Mouse (Mus musculus): ENCODE measurements around the gene AI481877. TPM values are rescaled to one million over a fixed set of nuclear protein-coding genes. Genes with fewer than 3 reads are reported as not detected.
A peak's percentile ranks its signal among the peaks of the same experiment; 100 is the strongest.
"Not testable (repeated sequence)": the region's sequence is repeated elsewhere in the genome, so short reads cannot be mapped to it uniquely, and the experiment has no call there.

AI481877 gene
- polyA plus RNA-seq (2016; fragmentation: Nextera tagmentation; extraction: Ambion mirVana) = not detected in 2 replicates

DNA sequence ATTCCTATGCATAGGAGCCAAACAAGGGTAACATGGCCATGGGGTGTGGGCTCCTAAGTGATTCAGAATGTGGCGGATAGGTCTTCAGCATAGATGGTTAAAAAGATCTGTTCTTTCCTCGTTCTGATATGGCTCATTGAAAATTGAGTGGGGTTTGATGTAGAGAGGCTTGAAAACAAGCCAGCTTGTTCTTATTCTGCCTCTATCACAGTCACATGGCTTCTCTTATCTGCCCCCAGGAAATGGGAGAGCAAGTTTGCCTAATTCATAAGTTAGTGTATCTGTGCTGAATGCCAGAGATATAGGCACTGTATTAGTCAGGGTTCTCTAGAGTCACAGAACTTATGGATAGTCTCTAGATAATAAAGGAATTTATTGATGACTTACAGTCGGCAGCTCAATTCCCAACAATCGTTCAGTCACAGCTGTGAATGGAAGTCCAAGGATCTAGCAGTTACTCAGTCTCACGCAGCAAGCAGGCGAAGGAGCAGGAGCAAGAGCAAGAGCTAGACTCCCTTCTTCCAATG, at the start of gene AI481877:
AI481877 (minus strand) TSS at position 477 of the 527 bp plus-strand sequence.
- DNase-seq (ENCODE audit: low spot score) = not testable (repeated sequence)
- 94% methylated on average over 3 of the region's 6 CpGs for WGBS

DNA sequence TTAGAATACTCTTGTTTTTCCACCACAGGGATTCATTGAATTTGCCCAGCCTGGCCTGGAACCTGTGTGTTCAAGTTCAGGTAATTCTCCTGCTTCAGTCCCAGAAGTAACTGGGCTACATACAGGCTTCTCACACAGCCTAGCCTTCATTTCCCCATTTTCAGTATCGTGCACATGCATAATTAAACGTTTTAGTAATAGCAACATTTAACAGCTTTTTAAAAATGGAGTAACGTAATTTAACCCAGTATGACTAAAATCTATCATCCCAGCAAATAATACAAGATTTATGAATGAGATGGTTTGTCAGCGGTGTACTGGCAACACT, 49.7 kb upstream of the AI481877 start:
- H3K27me3 ChIP-seq (ENCODE audit: low read depth, poor library complexity, severe bottlenecking) = no peaks in the 10 kb centered on the region
- no peaks in the 10 kb centered on the region for H3K36me3 ChIP-seq
- H3K9me3 ChIP-seq (replicated peaks) = no peaks in the 10 kb centered on the region
- peak overlapping the region; percentile 88 for H3K4me3 ChIP-seq
- H3K27ac ChIP-seq = peak overlapping the region; percentile 96
- 36% methylated on average over 4 of the region's 4 CpGs for WGBS
- no peak for DNase-seq (ENCODE audit: low spot score)
- peaks cover 11% of the 10 kb centered on the region for H3K4me1 ChIP-seq

More for the DNA sequence above, at the start of gene AI481877:
- not testable (repeated sequence) for H3K27ac ChIP-seq; H3K9me3 ChIP-seq (replicated peaks); H3K4me1 ChIP-seq; H3K36me3 ChIP-seq; H3K27me3 ChIP-seq (ENCODE audit: low read depth, poor library complexity, severe bottlenecking); H3K4me3 ChIP-seq

DNA sequence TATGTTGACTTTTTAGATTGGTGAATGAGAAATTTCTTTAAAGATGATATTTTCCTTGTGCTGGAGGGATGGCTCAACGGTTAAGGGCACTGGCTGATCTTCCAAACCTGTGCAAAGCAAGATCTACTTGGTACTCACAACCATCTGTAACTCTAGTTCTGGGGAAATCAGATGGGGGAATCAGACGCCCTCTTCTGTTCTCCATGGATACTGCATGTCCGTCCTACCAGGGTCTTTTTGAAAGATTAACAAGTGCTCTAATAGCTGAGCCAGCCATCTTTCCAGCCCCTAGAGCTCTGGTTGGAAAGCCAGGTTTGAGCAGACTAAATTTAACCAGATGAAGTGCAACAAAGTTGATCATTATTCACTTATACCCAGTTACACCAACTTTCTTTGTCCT, 48.5 kb upstream of the AI481877 start:
- Histone ChIP-seq H3K27ac (no peak overlapping the region), H3K27me3 (ENCODE audit: low read depth, poor library complexity, severe bottlenecking) (no peaks in the 10 kb centered on the region), H3K4me3 (no peak overlapping the region), H3K9me3 (replicated peaks) (no peaks in the 10 kb centered on the region), H3K36me3 (no peaks in the 10 kb centered on the region), H3K4me1 (peaks cover 11% of the 10 kb centered on the region)
- 22% methylated on average over 3 of the region's 3 CpGs for WGBS
- peak; percentile 46 for DNase-seq (ENCODE audit: low spot score)

DNA sequence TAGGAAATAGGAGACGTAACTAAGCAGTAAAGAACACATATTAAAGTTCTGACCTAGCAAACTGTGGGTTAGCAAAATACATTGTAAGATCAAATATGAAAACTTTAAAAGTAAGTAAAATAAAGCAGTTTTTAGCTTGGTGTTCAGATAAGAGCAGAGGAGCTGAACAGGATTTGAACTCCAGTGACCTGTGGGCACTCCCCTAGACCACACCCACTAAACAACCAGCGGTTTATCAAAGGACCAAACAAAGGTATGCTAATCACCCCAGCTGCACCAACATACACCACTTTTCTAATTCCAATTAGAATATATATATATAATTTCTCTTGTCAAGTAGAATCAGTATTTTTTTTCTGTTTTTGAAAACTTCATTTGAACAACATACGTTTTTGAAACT, 46.9 kb upstream of the AI481877 start:
- no peaks in the 10 kb centered on the region for H3K36me3 ChIP-seq
- H3K27ac ChIP-seq = no peak overlapping the region
- no peaks in the 10 kb centered on the region for H3K27me3 ChIP-seq (ENCODE audit: low read depth, poor library complexity, severe bottlenecking)
- no peak for DNase-seq (ENCODE audit: low spot score)
- 70% methylated on average over 3 of the region's 3 CpGs for WGBS
- peaks cover 13% of the 10 kb centered on the region for H3K4me1 ChIP-seq
- H3K9me3 ChIP-seq (replicated peaks) = no peaks in the 10 kb centered on the region
- H3K4me3 ChIP-seq = no peak overlapping the region

DNA sequence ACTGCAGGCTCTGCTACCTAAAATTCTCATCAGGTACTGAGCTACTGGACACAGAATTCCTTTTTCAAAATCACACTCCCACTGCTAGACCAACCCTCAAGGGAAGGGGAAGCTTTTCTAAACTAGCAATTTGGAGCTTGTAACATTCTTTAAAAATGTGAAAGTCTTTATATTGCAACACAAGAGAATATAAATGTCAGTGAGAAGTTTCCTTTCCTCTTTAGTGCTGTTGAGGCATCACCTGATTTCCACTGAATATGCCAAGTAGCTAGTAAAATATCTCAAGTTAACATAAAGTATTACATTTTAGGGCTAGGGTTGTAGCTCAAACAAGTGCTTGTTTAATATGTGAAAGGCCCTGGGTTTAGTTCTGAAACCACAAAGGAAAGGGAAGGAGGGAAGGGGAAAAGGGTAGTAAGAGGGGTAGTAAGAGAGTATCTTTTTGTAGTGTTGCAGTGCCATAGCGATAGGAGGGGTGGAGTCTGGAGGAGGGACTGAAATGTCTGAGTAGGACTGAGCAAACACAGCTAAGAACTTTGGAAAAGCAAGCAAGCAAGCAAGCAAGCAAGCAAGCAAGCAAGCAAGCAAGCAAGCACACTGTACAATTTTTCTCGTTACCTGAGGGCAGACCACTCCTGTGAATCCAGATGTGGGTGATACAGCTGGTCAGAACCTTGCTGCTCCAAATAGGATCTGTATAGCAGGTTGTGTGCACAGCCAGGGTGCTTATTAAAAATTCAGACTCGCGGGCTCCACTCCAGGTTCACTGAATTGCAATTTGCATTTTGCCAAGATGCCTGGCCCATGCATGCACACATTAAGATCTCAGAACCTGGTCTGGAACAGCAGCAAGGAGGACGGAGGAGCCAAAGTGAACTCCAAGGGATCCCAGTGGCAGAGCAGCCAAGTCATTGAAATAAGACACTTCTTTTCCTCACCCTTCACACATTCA, 42.8 kb upstream of the AI481877 start:
- no peaks in the 10 kb centered on the region for H3K27me3 ChIP-seq (ENCODE audit: low read depth, poor library complexity, severe bottlenecking)
- no peak for DNase-seq (ENCODE audit: low spot score)
- peaks cover 4% of the 10 kb centered on the region; the same call in 1 of the 2 replicates for H3K4me1 ChIP-seq
- WGBS = 40% methylated on average over 5 of the region's 5 CpGs
- no peaks in the 10 kb centered on the region for H3K9me3 ChIP-seq (replicated peaks)
- H3K36me3 ChIP-seq = no peaks in the 10 kb centered on the region
- H3K4me3 ChIP-seq = no peak overlapping the region
- no peak overlapping the region for H3K27ac ChIP-seq

DNA sequence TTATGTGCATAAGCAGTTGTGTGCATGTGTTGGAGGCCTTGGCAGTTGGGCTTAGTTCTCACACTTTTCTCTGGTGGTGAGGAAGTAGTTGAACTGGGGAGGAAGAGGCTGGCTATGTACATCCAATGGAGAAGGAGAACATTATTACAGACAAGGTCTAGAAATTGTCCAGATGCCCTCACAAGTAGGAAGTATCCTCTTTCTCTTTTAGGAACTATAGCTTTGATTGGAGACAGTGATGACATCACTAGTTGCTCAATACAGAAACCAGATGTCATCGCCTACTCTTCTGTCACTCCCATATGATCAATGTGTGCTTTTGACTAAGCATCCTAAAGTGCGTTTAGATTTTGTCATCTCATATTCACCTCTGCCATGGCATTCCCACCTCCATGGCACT, 38.8 kb upstream of the AI481877 start:
- no peaks in the 10 kb centered on the region for H3K36me3 ChIP-seq
- DNase-seq (ENCODE audit: low spot score) = no peak
- 83% methylated on average over 2 of the region's 2 CpGs for WGBS

DNA sequence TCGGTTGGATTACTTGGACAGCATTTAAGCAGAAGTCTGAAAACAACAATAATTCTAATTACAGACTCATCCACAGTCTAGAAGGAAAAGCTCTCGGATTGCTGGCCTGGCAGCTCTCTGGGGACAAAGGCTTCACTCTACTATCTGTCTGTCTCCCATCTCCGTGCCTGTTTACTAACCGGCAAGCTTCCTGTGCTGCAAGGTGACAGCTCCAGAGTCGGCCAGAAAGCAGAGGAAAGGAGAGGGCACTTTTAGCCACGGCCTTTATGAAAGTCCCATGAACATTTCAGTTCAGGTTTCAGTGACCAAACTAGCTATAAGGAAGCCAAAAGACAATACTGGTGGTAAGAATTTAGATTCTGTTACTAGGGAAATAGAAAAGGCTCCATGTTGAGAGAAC, 37.1 kb upstream of the AI481877 start:
- no peaks in the 10 kb centered on the region for H3K27me3 ChIP-seq (ENCODE audit: low read depth, poor library complexity, severe bottlenecking)
- H3K9me3 ChIP-seq (replicated peaks) = no peaks in the 10 kb centered on the region
- no peak for DNase-seq (ENCODE audit: low spot score)
- H3K4me1 ChIP-seq = no peaks in the 10 kb centered on the region
- H3K36me3 ChIP-seq = no peaks in the 10 kb centered on the region
- no peak overlapping the region for H3K27ac ChIP-seq
- 62% methylated on average over 6 of the region's 6 CpGs for WGBS
- H3K4me3 ChIP-seq = no peak overlapping the region

More for the DNA sequence above, 38.8 kb upstream of the AI481877 start:
- H3K4me1 ChIP-seq = peaks cover 2% of the 10 kb centered on the region; the same call in 1 of the 2 replicates
- H3K4me3 ChIP-seq = no peak overlapping the region
- no peaks in the 10 kb centered on the region for H3K9me3 ChIP-seq (replicated peaks)
- no peaks in the 10 kb centered on the region for H3K27me3 ChIP-seq (ENCODE audit: low read depth, poor library complexity, severe bottlenecking)
- no peak overlapping the region for H3K27ac ChIP-seq

DNA sequence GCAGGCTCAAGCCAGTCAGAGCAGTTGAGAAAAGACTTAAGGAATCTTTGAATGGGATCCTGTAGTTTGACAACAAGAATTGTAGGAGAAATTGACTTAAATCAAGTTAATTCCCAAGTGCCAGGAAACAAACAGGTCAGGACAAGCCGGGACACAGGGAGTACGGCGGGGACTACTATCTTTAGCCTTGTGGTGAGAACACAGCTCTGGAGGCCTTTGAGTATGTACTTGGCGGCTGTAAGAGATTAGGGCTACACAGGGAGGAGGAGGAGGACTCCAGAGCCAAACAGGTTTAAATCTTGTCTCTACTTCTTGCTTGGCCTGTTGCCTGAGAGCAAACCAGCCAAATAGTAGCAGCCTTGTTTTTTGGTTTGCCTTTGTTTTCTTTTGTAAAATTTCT, 36.2 kb upstream of the AI481877 start:
- DNase-seq (ENCODE audit: low spot score) = no peak
- Histone ChIP-seq H3K4me1 (no peaks in the 10 kb centered on the region), H3K27ac (no peak overlapping the region), H3K27me3 (ENCODE audit: low read depth, poor library complexity, severe bottlenecking) (no peaks in the 10 kb centered on the region), H3K9me3 (replicated peaks) (no peaks in the 10 kb centered on the region), H3K36me3 (no peaks in the 10 kb centered on the region), H3K4me3 (no peak overlapping the region)
- 75% methylated on average over 4 of the region's 4 CpGs for WGBS

DNA sequence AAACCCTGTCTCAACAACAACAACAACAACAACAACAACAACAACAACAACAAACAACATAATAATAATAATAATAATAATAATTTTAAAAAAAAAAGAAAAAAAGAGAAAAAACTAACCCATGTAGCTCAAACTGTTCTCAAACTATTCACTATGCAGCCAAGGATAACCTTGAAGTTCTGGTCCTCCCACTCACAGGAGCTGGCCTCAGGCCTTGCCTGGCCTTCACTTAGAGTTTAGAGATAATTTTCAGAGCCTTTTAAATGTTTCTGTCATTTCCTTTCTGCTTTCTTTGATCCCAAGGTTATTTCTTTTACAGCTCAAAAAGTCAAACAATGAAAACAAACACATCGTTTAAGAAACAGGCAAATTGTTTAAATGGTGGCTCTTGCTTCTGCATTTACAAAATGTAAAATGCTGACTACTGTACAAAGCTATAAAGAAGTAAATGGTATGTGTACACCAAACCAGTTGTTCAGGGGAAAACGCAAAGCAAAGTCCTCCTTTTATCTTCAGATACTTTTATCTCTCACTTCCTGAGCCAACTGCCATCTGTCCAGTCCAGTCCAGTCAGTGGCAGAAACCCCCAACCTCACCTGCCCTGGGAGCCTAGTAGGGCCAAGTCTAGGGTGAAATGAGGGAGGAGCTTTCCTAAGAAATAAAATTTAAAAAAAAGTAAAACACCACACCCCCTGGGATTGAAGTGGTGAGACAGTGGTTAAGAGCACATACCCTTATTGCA, 34.6 kb upstream of the AI481877 start:
- no peak for DNase-seq (ENCODE audit: low spot score)
- Histone ChIP-seq H3K36me3 (no peaks in the 10 kb centered on the region), H3K4me1 (no peaks in the 10 kb centered on the region), H3K27me3 (ENCODE audit: low read depth, poor library complexity, severe bottlenecking) (no peaks in the 10 kb centered on the region), H3K9me3 (replicated peaks) (no peaks in the 10 kb centered on the region), H3K4me3 (no peak overlapping the region), H3K27ac (no peak overlapping the region)
- WGBS = 79% methylated on average over 2 of the region's 2 CpGs

DNA sequence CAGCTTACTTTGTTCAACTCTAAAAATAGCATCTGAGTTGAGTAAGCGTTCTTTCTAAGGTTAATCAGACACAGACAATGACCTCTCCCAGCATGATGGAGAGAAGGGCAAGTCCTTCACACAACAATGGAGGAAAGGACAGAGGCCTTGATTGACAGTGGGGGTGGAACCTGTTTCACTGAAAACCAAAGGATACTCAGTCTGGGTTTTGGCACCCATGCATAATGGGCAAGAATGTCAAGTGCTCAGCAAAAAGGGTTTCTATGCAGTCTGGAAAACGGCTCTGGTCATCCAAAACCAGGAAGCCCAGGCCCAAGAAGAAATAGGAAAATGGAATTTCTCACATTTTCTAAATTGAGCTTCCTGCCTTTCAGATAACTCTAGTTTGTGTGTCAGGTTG, 33.8 kb upstream of the AI481877 start:
- no peak overlapping the region for H3K4me3 ChIP-seq

DNA sequence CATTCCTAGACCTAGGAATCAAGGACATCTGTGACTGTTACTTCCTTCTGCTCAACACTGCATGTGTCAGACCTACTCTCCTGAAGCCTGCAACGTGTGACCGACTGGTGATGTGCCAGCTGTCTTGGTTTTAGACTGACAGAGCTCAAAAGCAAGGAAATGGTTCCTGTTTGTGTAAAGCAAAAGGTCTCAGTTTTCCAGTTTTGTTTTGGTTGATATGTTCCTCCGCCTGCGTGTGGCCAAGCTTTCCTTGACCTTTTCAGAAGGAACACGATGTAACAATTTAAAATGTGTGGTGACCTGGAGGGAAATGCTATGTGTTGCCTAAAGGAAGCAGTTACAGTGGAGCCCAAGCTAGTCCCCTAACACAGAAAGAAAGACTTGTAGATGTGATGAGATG, 31.2 kb upstream of the AI481877 start:
- WGBS = 85% methylated on average over 5 of the region's 5 CpGs

More for the DNA sequence above, 33.8 kb upstream of the AI481877 start:
- DNase-seq (ENCODE audit: low spot score) = no peak
- Histone ChIP-seq H3K4me1 (no peaks in the 10 kb centered on the region), H3K36me3 (no peaks in the 10 kb centered on the region), H3K27me3 (ENCODE audit: low read depth, poor library complexity, severe bottlenecking) (no peaks in the 10 kb centered on the region), H3K27ac (no peak overlapping the region), H3K9me3 (replicated peaks) (no peaks in the 10 kb centered on the region)
- WGBS = 85% methylated on average over 2 of the region's 2 CpGs

DNA sequence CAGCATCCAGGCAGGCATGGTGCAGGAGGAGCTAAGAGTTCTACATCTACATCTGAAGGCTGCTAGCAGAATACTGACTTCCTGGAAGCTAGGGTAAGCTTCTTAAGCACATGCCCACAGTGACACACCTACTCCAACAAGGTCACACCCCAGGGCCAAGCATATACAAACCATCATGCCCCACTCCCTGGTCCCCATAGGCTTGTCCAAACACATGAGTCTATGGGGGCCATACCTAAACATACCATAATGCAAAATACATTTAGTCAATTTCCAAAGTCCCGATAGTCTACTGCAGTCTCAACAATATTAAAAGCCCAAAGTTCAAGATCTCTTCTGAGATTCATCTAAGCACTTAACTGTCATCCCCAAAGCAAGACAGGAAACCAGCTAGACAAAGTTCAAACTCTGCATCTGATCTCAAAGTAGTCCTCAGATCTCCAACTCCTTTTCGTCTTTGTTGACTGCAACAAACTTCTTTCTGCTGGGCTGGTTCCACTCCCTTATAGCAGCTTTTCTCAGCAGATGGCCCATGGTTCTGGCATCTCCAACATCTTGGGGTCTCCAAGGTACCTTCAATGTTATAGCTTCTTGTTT, 28.6 kb upstream of the AI481877 start:
- WGBS = 89% methylated on average over 2 of the region's 2 CpGs
- Histone ChIP-seq H3K9me3 (replicated peaks) (no peaks in the 10 kb centered on the region), H3K27ac (no peak overlapping the region), H3K36me3 (no peaks in the 10 kb centered on the region), H3K27me3 (ENCODE audit: low read depth, poor library complexity, severe bottlenecking) (no peaks in the 10 kb centered on the region), H3K4me1 (peaks cover 4% of the 10 kb centered on the region; the same call in 1 of the 2 replicates), H3K4me3 (no peak overlapping the region)
- DNase-seq (ENCODE audit: low spot score) = no peak

More for the DNA sequence above, 31.2 kb upstream of the AI481877 start:
- DNase-seq (ENCODE audit: low spot score) = no peak
- Histone ChIP-seq H3K27me3 (ENCODE audit: low read depth, poor library complexity, severe bottlenecking) (no peaks in the 10 kb centered on the region), H3K36me3 (no peaks in the 10 kb centered on the region), H3K4me1 (no peaks in the 10 kb centered on the region), H3K4me3 (no peak overlapping the region), H3K27ac (no peak overlapping the region), H3K9me3 (replicated peaks) (no peaks in the 10 kb centered on the region)

Measured in limb, embryonic 10.5 days (tissue).